Mouse (Mus musculus): ENCODE results near the gene Tbc1d7. TPM values are rescaled to one million over a fixed set of nuclear protein-coding genes. Genes with fewer than 3 reads are reported as not detected.

Tbc1d7 gene
- polyA plus RNA-seq, 1 experiment, result 0.29 TPM

- peaks cover 3% of the 10 kb centered on the region for H3K36me3 ChIP-seq (ENCODE audit: control insufficient read depth)
- H3K4me1 ChIP-seq (ENCODE audit: control insufficient read depth), result no peaks in the 10 kb centered on the region
- TF ChIP-seq TAL1 (IDR thresholded peaks at IDR 0.05; ENCODE audit: low read length) (no peak), GATA1 (IDR thresholded peaks at IDR 0.05; ENCODE audit: low read length) (no peak)
- H3K9me3 ChIP-seq (ENCODE audit: control insufficient read depth, low read length), result no peaks in the 10 kb centered on the region
- H3K27me3 ChIP-seq (ENCODE audit: control insufficient read depth), result no peaks in the 10 kb centered on the region
- H3K4me3 ChIP-seq (replicated peaks), result no peak overlapping the region
Observed at GRCm38 (mm10) chr13:43158281-43158680, 13.0 kb downstream of the Tbc1d7 start.

- H3K27me3 ChIP-seq (ENCODE audit: control insufficient read depth), result no peaks in the 10 kb centered on the region
- H3K9me3 ChIP-seq (ENCODE audit: control insufficient read depth, low read length), result no peaks in the 10 kb centered on the region
- H3K36me3 ChIP-seq (ENCODE audit: control insufficient read depth), result peaks cover 3% of the 10 kb centered on the region
- TF ChIP-seq GATA1 (IDR thresholded peaks at IDR 0.05; ENCODE audit: low read length) (no peak), TAL1 (IDR thresholded peaks at IDR 0.05; ENCODE audit: low read length) (no peak)
- no peaks in the 10 kb centered on the region for H3K4me1 ChIP-seq (ENCODE audit: control insufficient read depth)
- no peak overlapping the region for H3K4me3 ChIP-seq (replicated peaks)
Observed at GRCm38 (mm10) chr13:43157370-43157769, 13.9 kb downstream of the Tbc1d7 start.

DNA sequence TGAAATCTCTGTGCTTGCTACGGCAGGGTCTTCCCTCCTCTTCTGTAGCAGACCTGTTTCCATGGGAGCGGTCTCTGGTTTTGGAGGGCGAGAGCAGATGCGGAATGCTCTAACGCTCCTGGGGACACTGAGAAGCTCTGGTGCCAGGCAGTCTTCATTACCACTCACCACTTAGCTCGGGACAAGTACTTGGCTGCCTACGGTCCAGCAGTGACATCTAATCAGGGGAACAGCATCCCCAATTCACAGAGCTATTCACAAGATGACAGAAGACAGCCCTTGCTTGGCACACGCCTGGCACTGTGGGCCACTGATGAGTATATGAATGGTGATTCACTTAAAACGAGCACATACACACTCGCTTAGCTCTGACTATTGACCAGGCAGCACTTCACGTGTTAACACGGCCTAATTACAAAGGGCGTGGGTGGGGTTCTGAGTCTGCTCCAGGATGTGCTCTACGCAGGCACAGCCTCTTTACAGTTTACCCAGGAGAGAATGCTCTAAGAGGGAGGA is 19.2 kb downstream of the Tbc1d7 start:
- Histone ChIP-seq H3K4me3 (replicated peaks) (no peak overlapping the region), H3K9me3 (ENCODE audit: control insufficient read depth, low read length) (no peaks in the 10 kb centered on the region), H3K36me3 (ENCODE audit: control insufficient read depth) (peaks cover 3% of the 10 kb centered on the region; the same call in 1 of the 2 replicates), H3K27me3 (ENCODE audit: control insufficient read depth) (no peaks in the 10 kb centered on the region), H3K4me1 (ENCODE audit: control insufficient read depth) (no peaks in the 10 kb centered on the region)
- TF ChIP-seq GATA1 (IDR thresholded peaks at IDR 0.05; ENCODE audit: low read length) (no peak), TAL1 (IDR thresholded peaks at IDR 0.05; ENCODE audit: low read length) (no peak)

- Histone ChIP-seq H3K27me3 (ENCODE audit: control insufficient read depth) (no peaks in the 10 kb centered on the region), H3K4me3 (replicated peaks) (no peak overlapping the region), H3K9me3 (ENCODE audit: control insufficient read depth, low read length) (no peaks in the 10 kb centered on the region), H3K36me3 (ENCODE audit: control insufficient read depth) (peaks cover 3% of the 10 kb centered on the region; the same call in 1 of the 2 replicates), H3K4me1 (ENCODE audit: control insufficient read depth) (no peaks in the 10 kb centered on the region)
- TF ChIP-seq GATA1 (IDR thresholded peaks at IDR 0.05; ENCODE audit: low read length), result no peak
Observed at GRCm38 (mm10) chr13:43149661-43150060, 21.6 kb downstream of the Tbc1d7 start.

GRCm38 (mm10) chr13:43148692-43149091 is 22.6 kb downstream of the Tbc1d7 start:
- no peak overlapping the region for H3K4me3 ChIP-seq (replicated peaks)
- TF ChIP-seq GATA1 (IDR thresholded peaks at IDR 0.05; ENCODE audit: low read length) (no peak), TAL1 (IDR thresholded peaks at IDR 0.05; ENCODE audit: low read length) (no peak)
- H3K4me1 ChIP-seq (ENCODE audit: control insufficient read depth), result no peaks in the 10 kb centered on the region
- no peaks in the 10 kb centered on the region for H3K27me3 ChIP-seq (ENCODE audit: control insufficient read depth)
- no peaks in the 10 kb centered on the region for H3K9me3 ChIP-seq (ENCODE audit: control insufficient read depth, low read length)
- peaks cover 3% of the 10 kb centered on the region; the same call in 1 of the 2 replicates for H3K36me3 ChIP-seq (ENCODE audit: control insufficient read depth)

DNA sequence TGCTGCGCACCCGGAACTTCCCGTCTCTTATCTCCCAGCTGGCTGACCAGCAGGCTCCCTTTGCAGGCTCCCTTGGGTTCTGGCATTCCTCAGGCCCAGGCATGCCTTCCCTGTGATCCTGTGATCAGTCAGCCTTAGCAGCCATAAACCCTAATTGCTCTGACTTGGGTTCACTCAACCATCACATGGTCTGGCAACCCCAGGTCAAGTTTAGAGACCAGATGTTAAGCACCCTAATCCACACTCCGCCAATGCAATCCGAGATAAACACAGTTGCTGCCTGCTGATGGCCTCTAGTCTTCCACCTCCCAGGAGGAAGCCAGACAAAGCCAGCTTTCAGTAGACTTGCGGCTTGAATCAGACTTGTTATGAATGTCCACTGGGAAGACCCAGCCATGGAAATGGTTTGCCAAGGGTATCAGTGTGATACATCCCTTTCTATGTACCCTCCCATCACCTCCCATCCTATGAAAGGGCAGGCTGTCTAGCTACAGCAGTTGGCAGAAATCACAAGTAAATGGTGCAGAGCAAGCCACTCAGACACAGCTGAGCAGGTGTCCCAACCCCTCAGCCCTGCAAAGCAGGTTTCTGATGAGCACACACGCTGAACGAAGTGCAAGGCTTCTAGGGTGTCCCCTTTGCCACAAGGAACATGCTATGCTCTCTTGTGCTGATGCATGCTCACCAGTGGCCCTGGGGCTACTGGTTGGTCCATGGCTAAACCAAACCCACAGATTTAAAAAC is 24.6 kb downstream of the Tbc1d7 start:
- Histone ChIP-seq H3K27me3 (ENCODE audit: control insufficient read depth) (no peaks in the 10 kb centered on the region), H3K36me3 (ENCODE audit: control insufficient read depth) (peaks cover under 1% of the 10 kb centered on the region; the same call in 1 of the 2 replicates), H3K9me3 (ENCODE audit: control insufficient read depth, low read length) (no peaks in the 10 kb centered on the region), H3K4me3 (replicated peaks) (no peak overlapping the region), H3K4me1 (ENCODE audit: control insufficient read depth) (no peaks in the 10 kb centered on the region)
- no peak for TF ChIP-seq GATA1 (IDR thresholded peaks at IDR 0.05; ENCODE audit: low read length)
- no peak for TF ChIP-seq TAL1 (IDR thresholded peaks at IDR 0.05; ENCODE audit: low read length)

DNA sequence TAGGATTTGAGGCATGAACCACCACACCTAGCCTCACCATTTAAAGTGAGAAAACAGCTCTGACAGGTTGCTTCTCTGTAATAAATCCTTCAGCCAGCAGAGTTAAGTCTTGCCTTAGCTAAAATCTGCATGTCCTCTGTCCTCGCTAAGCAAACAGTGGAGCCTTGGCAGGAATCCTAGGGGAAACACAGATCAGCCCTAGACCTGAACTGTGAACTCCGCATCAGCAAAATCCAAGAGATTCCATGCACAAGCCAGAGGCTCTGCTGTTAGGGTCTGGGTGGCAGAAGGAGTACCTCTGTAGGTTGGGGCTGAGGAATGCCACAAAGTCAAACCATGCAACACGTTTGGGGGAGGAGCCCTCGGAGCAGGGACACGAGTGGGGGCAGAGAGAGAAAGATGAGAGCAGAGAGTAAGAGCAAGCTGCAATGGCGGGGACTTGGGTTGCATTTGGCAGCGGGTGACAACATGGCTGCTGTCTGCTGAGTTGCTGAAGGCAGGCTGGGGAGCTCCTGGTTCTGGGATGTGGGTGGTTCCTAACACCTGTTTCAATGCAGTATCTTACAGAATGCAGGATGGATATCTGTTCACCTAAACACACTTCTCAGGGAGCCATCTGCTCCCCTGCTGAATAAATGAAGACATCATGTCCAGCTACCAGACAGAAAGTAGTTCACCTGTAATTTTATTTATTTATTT is 26.4 kb downstream of the Tbc1d7 start:
- Histone ChIP-seq H3K4me1 (ENCODE audit: control insufficient read depth) (no peaks in the 10 kb centered on the region), H3K9me3 (ENCODE audit: control insufficient read depth, low read length) (no peaks in the 10 kb centered on the region), H3K4me3 (replicated peaks) (no peak overlapping the region), H3K36me3 (ENCODE audit: control insufficient read depth) (no peaks in the 10 kb centered on the region), H3K27me3 (ENCODE audit: control insufficient read depth) (no peaks in the 10 kb centered on the region)
- no peak for TF ChIP-seq TAL1 (IDR thresholded peaks at IDR 0.05; ENCODE audit: low read length)
- TF ChIP-seq GATA1 (IDR thresholded peaks at IDR 0.05; ENCODE audit: low read length), result no peak

GRCm38 (mm10) chr13:43134468-43134867 is 36.8 kb downstream of the Tbc1d7 start:
- Histone ChIP-seq H3K4me1 (ENCODE audit: control insufficient read depth) (no peaks in the 10 kb centered on the region), H3K4me3 (replicated peaks) (no peak overlapping the region), H3K27me3 (ENCODE audit: control insufficient read depth) (no peaks in the 10 kb centered on the region), H3K9me3 (ENCODE audit: control insufficient read depth, low read length) (no peaks in the 10 kb centered on the region), H3K36me3 (ENCODE audit: control insufficient read depth) (no peaks in the 10 kb centered on the region)
- TF ChIP-seq TAL1 (IDR thresholded peaks at IDR 0.05; ENCODE audit: low read length) (no peak), GATA1 (IDR thresholded peaks at IDR 0.05; ENCODE audit: low read length) (no peak)

GRCm38 (mm10) chr13:43133400-43133799 is 37.9 kb downstream of the Tbc1d7 start:
- Histone ChIP-seq H3K27me3 (ENCODE audit: control insufficient read depth) (no peaks in the 10 kb centered on the region), H3K9me3 (ENCODE audit: control insufficient read depth, low read length) (no peaks in the 10 kb centered on the region), H3K36me3 (ENCODE audit: control insufficient read depth) (no peaks in the 10 kb centered on the region), H3K4me1 (ENCODE audit: control insufficient read depth) (no peaks in the 10 kb centered on the region), H3K4me3 (replicated peaks) (no peak overlapping the region)
- TF ChIP-seq TAL1 (IDR thresholded peaks at IDR 0.05; ENCODE audit: low read length), result no peak
- TF ChIP-seq GATA1 (IDR thresholded peaks at IDR 0.05; ENCODE audit: low read length), result no peak
